Mouse (Mus musculus): ENCODE results near the gene Kcnh3.

DNA sequence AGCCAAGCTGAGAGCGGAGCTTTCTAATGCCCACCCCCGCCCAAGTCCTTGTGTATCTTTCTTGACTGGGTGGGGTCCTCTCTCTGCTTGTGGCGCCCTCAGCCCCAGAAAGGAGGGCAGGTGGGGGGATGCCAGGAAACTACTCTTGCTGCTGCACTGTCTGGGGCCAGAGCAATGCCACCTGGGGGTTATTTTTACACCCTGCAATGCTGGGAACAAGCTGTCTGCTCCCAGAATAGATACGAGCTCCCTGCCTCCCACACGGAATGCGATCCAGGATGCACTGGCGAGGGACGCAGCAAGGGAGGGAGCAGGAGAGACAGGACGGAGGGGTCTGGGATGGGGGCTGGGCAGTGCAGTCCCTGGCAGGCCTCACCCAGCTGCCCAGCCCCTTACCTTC is 24.3 kb downstream of the Kcnh3 start:
- TF ChIP-seq POU5F1 (IDR thresholded peaks at IDR 0.05; ENCODE audit: borderline replicate concordance, low read length) (no peak), CTCF (conservative IDR thresholded peaks at IDR 0.05; ENCODE audit: low read length) (no peak), NANOG (IDR thresholded peaks at IDR 0.05; ENCODE audit: borderline replicate concordance, low read length) (no peak)

Data from E14TG2a.4 (cell line).